Mouse (Mus musculus): Measurements from ENCODE around the gene Hnrnpul2.

The Hnrnpul2 gene

GRCm38 (mm10) chr19:8819596-8820423, at the start of gene Hnrnpul2:
TSS of gene Hnrnpul2 (plus strand) at chr19:8820010.
- peak; percentile 99 for DNase-seq (ENCODE audit: low spot score in 2 of 2)

GRCm38 (mm10) chr19:8770567-8771270, 49.1 kb upstream of the Hnrnpul2 start, which contains the start of gene Tmem223:
TSS of gene Tmem223 (plus strand) at chr19:8770996.
- peak; percentile 79 to 80 for DNase-seq (ENCODE audit: low spot score in 2 of 2)

GRCm38 (mm10) chr19:8772996-8773395, 46.8 kb upstream of the Hnrnpul2 start:
- DNase-seq (ENCODE audit: low spot score in 2 of 2), result no peak

- no peak for DNase-seq (ENCODE audit: low spot score in 2 of 2)
Measured at GRCm38 (mm10) chr19:8773409-8773808, 46.4 kb upstream of the Hnrnpul2 start.

GRCm38 (mm10) chr19:8774086-8774835, 45.5 kb upstream of the Hnrnpul2 start, which contains the start of gene Tmem179b:
TSS of gene Tmem179b (minus strand) at chr19:8774467.
- peak; percentile 97 to 98 for DNase-seq (ENCODE audit: low spot score in 2 of 2)

GRCm38 (mm10) chr19:8774951-8775421, 44.8 kb upstream of the Hnrnpul2 start:
- no peak for DNase-seq (ENCODE audit: low spot score in 2 of 2)

- peak; percentile 88 to 96 for DNase-seq (ENCODE audit: low spot score in 2 of 2)
Measured at GRCm38 (mm10) chr19:8786008-8786781, 33.6 kb upstream of the Hnrnpul2 start, which contains the start of gene Taf6l. TSS of gene Taf6l (minus strand) at chr19:8786417.

GRCm38 (mm10) chr19:8788521-8788920, 31.3 kb upstream of the Hnrnpul2 start:
- no peak for DNase-seq (ENCODE audit: low spot score in 2 of 2)

- DNase-seq (ENCODE audit: low spot score in 2 of 2), result peak in 1 of 2 experiments; percentile 50
Measured at GRCm38 (mm10) chr19:8789171-8789570, 30.6 kb upstream of the Hnrnpul2 start.

GRCm38 (mm10) chr19:8790171-8790570, 29.6 kb upstream of the Hnrnpul2 start:
- peak in 1 of 2 experiments; percentile 47 for DNase-seq (ENCODE audit: low spot score in 2 of 2)

- DNase-seq (ENCODE audit: low spot score in 2 of 2), result peak; percentile 82 to 91
Measured at GRCm38 (mm10) chr19:8798264-8798946, 21.4 kb upstream of the Hnrnpul2 start, which contains the start of gene Polr2g. TSS of gene Polr2g (minus strand) at chr19:8798577.

GRCm38 (mm10) chr19:8798947-8799315, 20.9 kb upstream of the Hnrnpul2 start:
- DNase-seq (ENCODE audit: low spot score in 2 of 2), result no peak

GRCm38 (mm10) chr19:8802130-8802821, 17.5 kb upstream of the Hnrnpul2 start, which contains the start of gene Zbtb3:
TSS of gene Zbtb3 (plus strand) at chr19:8802555.
- DNase-seq (ENCODE audit: low spot score in 2 of 2), result peak; percentile 96 to 97

- no peak for DNase-seq (ENCODE audit: low spot score in 2 of 2)
Measured at GRCm38 (mm10) chr19:8803204-8803780, 16.5 kb upstream of the Hnrnpul2 start.

- DNase-seq (ENCODE audit: low spot score in 2 of 2), result no peak
Measured at GRCm38 (mm10) chr19:8803879-8804660, 15.7 kb upstream of the Hnrnpul2 start.

GRCm38 (mm10) chr19:8806810-8807209, 13.0 kb upstream of the Hnrnpul2 start:
- no peak for DNase-seq (ENCODE audit: low spot score in 2 of 2)

- DNase-seq (ENCODE audit: low spot score in 2 of 2), result no peak
Measured at GRCm38 (mm10) chr19:8815812-8816211, 4.0 kb upstream of the Hnrnpul2 start.

GRCm38 (mm10) chr19:8817001-8817400, 2.8 kb upstream of the Hnrnpul2 start:
- DNase-seq (ENCODE audit: low spot score in 2 of 2), result no peak

All from frontal cortex, postnatal 36 days (tissue).